Mouse (Mus musculus): Measurements from ENCODE around the gene Sumf2. TPM values are rescaled to one million over a fixed set of nuclear protein-coding genes. Genes with fewer than 3 reads are reported as not detected.

Sumf2 gene
- 30.1 TPM for total RNA-seq (2023)

DNA sequence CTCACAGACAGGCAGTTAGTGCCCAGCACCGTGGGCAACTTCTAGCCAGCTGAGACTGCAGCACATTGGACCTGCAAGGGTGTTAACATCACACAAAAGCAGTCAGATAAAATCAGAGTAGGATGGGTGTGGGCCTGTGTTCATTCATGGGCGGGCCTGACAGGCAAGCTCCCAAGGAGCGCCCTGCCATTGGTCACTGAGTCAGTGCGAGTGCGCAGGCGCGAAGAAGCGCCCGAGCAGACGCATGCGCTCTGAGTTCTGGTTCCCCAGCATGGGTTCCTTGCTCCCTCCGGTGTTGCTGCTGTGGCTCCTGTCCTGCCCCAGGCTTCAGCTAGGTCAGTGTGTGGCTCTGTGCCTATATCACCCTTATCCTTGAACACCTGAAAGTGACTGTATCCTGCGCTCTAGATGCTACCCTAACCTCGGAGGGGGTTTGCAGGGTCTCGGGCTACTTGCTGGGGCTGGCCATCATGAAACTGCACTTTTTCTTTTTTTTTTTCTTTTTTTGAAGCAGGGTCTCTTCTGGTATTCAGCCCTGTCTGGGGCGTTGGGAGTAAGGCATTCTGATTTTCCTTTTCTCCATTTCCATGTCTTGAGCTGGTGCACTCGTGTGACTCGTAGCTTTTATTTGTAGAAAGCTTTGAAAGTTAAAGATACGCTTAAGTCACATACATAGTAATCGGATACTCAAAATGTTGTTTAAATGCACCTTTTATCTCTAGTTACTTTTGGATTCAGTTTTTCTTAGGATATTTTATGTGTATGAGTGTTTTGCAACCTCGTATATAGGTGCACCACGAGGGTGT is at the start of gene Sumf2:
Gene Sumf2 (plus strand): TSS at position 235 of the 806 bp plus-strand sequence.

DNA sequence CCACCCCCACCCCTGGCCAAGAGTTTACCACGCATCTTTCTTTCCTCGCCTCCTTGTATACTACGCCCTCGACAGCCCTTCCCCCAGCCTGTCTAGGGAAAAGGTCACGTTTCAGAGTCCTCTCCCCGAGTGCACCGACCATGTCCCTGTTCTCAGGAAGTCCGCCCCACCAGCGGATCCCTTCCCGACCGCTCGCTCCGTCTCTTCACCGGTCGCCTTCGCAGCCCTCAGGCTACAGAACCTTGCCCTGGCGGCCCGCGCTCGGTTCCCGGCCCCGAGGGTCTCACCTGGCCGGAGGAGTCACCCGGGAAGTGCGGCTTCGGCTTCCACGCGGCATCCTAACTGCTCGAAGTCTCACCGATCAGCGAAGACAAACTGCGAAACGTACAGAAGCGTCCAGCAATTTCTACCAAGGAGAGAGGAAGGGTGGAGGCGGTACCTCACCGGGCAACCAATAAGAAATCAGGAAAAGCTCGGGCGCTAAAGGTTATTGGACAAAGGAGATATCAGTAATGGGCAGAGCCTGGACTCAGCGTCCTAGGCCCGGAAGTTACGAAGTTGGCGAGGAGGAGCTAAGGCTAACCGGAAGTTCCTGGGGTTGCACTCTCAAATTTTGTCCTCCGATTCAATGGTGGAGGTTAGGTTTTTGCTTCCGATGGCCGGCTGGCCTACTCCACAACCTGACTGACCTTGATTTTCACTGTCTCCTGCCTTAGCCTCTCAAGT is 40.3 kb downstream of the Sumf2 start, which contains the start of gene Chchd2:
Gene Chchd2 (minus strand): TSS at position 560 of the 726 bp plus-strand sequence.

DNA sequence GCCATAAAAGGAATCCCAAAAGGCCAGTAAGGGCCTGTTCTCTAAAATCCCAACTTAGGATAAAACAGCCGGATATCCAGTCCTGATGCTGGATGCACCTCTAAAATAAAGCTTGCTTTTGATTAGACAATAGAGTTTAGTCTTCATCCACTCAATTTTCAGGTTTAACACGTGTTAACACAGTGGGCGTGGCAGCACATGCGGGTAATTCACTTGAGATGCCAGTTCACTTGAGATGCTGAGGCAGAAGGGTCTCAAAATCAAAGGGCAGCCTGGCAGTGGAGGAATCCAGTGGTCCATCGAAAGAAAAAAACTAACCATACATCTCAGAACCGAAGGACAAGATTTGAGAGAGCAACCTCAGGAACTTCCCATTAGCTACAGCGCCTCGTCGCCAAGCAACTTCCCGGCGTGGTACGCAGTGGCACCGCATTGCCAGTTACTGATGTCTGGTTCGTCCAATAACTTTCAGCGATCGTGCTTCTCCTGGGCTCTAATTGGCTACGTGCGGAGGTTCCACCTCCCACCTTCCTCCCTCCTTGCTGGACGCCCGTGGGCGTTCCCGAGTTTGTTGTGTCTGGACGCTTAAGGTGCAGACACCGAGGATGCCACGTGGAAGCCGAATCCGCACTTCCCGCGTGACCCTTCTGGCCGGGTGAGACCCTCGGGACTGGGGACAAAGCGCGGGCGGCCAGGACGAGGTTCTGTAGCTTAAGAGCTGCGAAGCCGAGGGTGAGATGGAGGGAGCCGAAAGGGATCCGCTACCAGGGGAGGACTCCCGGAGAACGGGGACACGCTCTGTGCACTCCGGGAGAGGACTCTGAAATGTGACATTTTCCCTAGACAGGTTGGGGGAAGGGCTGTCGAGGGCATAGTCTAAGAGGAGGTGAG is 48.7 kb downstream of the Sumf2 start, which contains the start of gene Zbed5:
Gene Zbed5 (plus strand): TSS at position 526 of the 891 bp plus-strand sequence.

DNA sequence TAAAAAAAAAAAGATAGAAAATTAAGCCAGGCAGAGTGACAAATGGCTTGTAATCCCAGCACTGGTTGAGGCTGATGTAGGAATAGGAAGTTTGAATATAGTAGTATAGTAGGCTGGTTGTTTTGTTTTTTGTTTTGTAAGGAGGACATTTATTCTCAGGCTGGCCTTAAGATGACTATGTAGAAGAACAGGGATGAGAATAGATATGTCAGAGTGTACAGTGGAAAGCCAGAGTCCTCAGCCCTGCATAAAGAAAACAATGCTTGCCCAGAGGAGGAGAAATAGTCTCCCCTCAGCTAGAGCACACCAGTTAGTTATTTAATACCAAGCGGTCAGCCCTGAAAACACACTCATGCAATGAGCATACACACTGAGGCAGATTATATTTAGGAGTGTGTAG is 51.7 kb downstream of the Sumf2 start, which contains the start of gene Phkg1:
Gene Phkg1 (minus strand): TSS at position 101 of the 400 bp plus-strand sequence.

DNA sequence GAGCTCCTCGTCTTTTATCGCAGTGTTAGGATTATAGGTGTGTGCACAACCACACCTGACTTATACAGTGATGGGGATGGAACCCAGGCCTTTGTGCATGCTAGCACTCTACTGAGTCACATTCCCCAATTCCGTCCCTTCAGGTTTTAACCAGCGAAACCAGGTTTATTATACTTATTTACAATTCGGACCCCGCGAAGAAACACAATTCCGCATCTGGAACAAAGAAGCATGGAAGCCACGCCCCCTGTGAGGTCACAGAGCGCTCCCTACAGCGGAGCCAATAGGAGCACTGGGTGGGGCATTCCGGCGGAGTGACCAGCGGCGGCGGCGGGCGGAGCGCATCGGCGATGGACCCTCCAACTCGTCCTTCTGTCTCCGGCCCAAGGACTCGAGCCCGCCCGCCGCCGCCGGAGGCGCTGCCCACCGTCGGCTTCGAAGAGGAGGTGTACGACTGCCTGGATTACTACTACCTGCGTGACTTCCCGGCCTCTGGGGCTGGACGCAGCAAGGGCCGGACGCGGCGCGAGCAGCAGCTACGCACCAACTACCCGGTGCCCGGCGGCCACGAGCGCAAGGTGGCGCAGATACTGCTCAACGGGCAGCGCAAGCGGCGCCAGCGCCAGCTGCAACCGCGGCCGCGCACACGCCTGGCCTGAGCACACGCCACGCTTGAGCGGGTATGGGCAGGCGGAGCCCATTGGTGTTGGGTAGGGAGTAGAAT is 61.6 kb downstream of the Sumf2 start, which contains the start of gene Nupr1l:
Gene Nupr1l (plus strand): TSS at position 299 of the 724 bp plus-strand sequence.

Other genes with a start within 250 kb of the Sumf2 start
- 1.3 TPM for gene Zfp11, start 176.9 kb upstream of the Sumf2 start, total RNA-seq (2023)
- not detected for gene Sept14, start 138.5 kb upstream of the Sumf2 start, total RNA-seq (2023)
- gene Mrps17, start 131.5 kb upstream of the Sumf2 start, total RNA-seq (2023), result 43.4 TPM
- gene Nipsnap2, start 121.9 kb upstream of the Sumf2 start, total RNA-seq (2023), result 41.2 TPM
- gene Psph, start 59.5 kb upstream of the Sumf2 start, total RNA-seq (2023), result 17.0 TPM
- gene Chchd2, start 40.5 kb downstream of the Sumf2 start, total RNA-seq (2023), result 159 TPM
- 0.89 TPM for gene Zbed5, start 48.7 kb downstream of the Sumf2 start, total RNA-seq (2023)
- 0.68 TPM for gene Phkg1, start 51.6 kb downstream of the Sumf2 start, total RNA-seq (2023)
- gene Nupr1l, start 61.6 kb downstream of the Sumf2 start, total RNA-seq (2023), result 2.3 TPM
- gene Vkorc1l1, start 95.0 kb downstream of the Sumf2 start, total RNA-seq (2023), result 10.6 TPM
- gene Gusb, start 156.1 kb downstream of the Sumf2 start, total RNA-seq (2023), result 25.3 TPM
- 18.3 TPM for gene Asl, start 182.3 kb downstream of the Sumf2 start, total RNA-seq (2023)
- gene Crcp, start 182.3 kb downstream of the Sumf2 start, total RNA-seq (2023), result 18.3 TPM
- gene Tpst1, start 226.3 kb downstream of the Sumf2 start, total RNA-seq (2023), result 5.3 TPM

Measured in CD4-positive naive resting alpha-beta T cell, adult 57 days (primary cell).